Mouse (Mus musculus) cerebral cortex, adult 2 months (tissue): Measurements from ENCODE around the gene Fzr1.

Source experiments
- WGBS: fragments of 180-500 bp; shearing (Covaris S2); methylation state at CpG from one replicate; pipeline ENCODE4 v1.1.7; 2018; 5-methylcytosine and 5-hydroxymethylcytosine counted together

Gene Fzr1

GRCm38 (mm10) chr10:81377793-81378552 is at the start of gene Fzr1:
Fzr1 (minus strand) TSS chr10:81378516.
- 1% methylated on average over 58 of the region's 59 CpGs for WGBS

DNA sequence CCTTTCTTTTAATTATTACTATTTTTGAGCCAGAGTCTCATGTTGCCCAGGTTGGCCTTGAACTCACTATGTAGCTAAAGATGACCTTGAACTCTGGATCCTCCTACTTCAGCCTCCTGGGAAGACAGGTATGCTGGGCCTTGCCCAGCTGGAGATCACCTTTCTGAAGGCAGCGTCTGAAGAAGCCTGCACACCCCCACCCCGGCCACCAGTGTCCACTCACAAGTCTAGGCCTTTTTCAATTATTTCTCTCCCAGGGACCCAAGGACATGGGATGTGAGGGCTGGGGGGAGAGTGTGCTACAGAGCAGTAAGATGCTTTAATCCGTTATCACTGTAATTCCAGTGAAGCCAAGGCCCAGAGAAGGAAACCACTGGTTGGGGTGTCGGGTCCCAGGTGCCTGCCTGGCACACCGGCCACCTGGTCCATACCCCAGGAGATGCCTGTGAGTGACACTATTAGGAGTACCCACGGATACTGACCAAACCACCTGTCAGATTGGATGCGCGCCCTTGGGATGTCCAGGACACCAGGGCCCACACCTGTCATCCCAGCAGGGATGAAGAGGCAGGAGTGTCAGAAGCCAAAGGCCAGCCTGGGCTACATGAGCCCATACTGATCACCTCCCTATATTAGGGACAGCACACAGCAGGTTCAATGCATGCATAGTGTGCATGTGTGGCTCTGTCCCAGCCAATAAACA is 49.6 kb upstream of the Fzr1 start:
- 87% methylated on average over 8 of the region's 8 CpGs for WGBS

GRCm38 (mm10) chr10:81427327-81427726 is 49.0 kb upstream of the Fzr1 start:
- 33% methylated on average over 3 of the region's 3 CpGs for WGBS

- under 1% methylated on average over 38 of the region's 38 CpGs for WGBS
Observed at GRCm38 (mm10) chr10:81426897-81427296, 48.6 kb upstream of the Fzr1 start.

- WGBS, result 1% methylated on average over 19 of the region's 33 CpGs
Observed at GRCm38 (mm10) chr10:81426081-81426671, 47.9 kb upstream of the Fzr1 start.

GRCm38 (mm10) chr10:81425236-81425850 is 47.0 kb upstream of the Fzr1 start:
- WGBS, result 32% methylated on average over 10 of the region's 10 CpGs

- 17% methylated on average over 25 of the region's 25 CpGs for WGBS
Observed at GRCm38 (mm10) chr10:81424246-81425051, 46.1 kb upstream of the Fzr1 start.

DNA sequence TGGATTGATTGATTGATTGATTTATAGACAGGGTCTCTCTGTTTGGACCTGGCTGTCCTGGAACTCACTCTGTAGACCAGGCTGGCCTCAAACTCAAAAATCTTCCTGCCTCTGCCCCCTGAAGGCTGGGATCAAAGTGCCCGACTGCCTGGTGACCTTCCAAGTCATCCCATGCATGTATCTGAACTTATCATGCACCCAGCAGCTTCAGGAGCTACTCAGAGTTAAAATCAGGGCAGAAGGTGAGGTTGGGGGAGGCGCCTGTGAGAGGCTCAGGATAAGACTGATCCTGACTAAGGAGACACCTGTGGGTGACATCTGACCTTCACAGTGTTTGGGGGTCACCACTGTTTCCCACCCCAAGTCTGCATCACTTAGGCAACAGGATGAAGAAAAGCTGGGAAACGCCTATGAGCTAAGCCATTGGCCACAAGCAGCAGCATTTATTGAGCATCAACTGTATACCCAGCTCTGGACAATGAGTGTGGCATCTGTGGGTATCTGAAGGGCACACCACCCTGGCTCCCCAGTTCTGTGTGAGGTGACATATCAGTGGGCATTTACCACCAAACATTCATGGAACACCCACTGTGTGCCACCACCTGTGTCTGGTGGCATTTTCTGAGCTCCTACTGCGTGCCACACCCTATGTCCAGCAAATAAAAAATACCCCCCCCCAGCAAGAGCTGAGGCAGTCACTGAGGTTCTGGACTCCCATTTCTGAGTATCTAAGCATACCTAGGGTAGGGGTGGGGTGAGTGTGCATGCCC is 45.3 kb upstream of the Fzr1 start:
- WGBS, result 78% methylated on average over 4 of the region's 4 CpGs

DNA sequence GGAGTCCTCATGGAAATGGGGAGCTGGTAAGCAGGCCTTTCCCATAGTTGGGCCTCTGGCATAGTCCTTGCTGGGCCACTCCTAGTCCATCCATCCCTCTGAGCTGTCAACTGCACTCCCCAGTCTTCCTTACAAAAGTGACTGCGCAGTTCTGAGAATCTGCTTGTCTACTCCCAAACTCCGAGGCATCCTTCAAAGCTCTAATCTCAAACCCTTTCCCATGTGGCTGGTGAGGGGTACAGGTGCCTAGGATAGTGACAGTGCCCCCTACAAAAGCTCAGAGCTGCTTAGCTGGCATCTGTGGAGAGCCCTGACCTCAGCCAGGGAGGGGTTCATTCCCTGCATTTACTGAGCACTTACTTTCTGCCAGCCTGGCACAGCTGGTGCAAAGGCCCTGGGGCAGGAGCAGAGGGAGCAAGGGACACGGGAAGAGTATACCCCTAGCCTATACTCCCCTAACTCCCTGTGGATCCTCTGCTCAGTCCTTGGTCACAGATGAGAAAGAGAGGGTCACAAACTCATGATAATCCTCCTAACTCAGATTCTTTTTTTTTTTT is 44.4 kb upstream of the Fzr1 start:
- WGBS, result 86% methylated on average over 3 of the region's 3 CpGs

DNA sequence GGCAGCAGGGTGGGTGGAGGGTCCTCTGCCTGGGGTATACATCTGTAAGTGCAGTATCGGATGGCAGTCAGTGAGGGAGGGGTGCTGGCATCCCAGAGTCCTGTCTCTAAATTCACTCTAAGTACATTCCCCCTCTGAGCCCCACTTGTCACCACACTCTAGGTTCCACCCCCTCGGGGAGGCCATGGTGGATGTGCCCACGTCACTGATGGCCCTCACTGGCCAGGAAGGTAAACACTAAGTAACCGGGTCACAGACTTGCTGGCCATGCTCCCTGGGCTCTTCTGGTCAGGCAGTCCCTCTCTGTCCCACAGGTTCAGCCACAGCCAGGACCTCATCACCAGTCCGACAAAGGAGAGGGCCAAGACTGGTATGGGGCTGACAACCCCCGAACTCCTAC is 43.9 kb upstream of the Fzr1 start:
- 68% methylated on average over 6 of the region's 6 CpGs for WGBS

GRCm38 (mm10) chr10:81421797-81422100 is 43.4 kb upstream of the Fzr1 start:
- WGBS, result 78% methylated on average over 5 of the region's 5 CpGs

GRCm38 (mm10) chr10:81421041-81421796 is 42.9 kb upstream of the Fzr1 start:
- 74% methylated on average over 4 of the region's 4 CpGs for WGBS

- WGBS, result 91% methylated on average over 40 of the region's 40 CpGs
Observed at GRCm38 (mm10) chr10:81420191-81420767, 42.0 kb upstream of the Fzr1 start.

GRCm38 (mm10) chr10:81419111-81419928 is 41.0 kb upstream of the Fzr1 start:
- WGBS, result 92% methylated on average over 10 of the region's 10 CpGs

GRCm38 (mm10) chr10:81418216-81419070 is 40.1 kb upstream of the Fzr1 start:
- 63% methylated on average over 11 of the region's 11 CpGs for WGBS

- WGBS, result 43% methylated on average over 12 of the region's 12 CpGs
Observed at GRCm38 (mm10) chr10:81417227-81418215, 39.2 kb upstream of the Fzr1 start.
